Mouse (Mus musculus): Measurements from ENCODE around the gene Dach1. TPM values are rescaled to one million over a fixed set of nuclear protein-coding genes. Genes with fewer than 3 reads are reported as not detected.

Gene Dach1
- total and polyA plus RNA-seq, 3 experiments, result not detected

DNA sequence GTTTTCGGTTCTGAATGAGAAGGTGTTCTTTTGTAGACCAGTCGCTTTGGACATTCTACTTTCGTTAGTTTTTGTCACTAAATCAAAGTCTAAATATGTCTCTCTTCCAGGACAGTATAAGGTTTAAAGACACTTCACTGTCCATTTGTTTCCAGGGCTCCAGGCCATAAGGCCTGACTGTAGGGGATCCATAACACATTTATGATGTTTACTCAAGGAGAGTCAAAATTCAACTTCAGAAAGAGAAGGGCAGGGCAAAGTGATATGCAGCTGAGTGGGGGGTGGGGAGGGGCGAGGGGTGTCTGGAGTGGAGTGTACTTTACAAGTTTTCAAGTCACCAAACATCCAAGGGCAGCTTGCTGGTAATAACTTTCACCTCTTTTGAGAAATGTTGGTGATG lies 146.0 kb downstream of the Dach1 start:
- H3K4me2 ChIP-seq (ENCODE audit: insufficient read depth, low read depth, poor library complexity, severe bottlenecking), result no peak overlapping the region
- in situ Hi-C loops (cut with MboI; ENCODE audit: low pct_ligation_motif_present, low pct_unique_long_range_greater_than_20kb, low sequenced_read_pairs) (no loop called here), dilution Hi-C loops (cut with MboI; ENCODE audit: extremely low pct_ligation_motif_present, extremely low pct_unique_long_range_greater_than_20kb, low sequenced_read_pairs) (no loop called here)
- no peaks in the 10 kb centered on the region for H3K4me1 ChIP-seq (ENCODE audit: control insufficient read depth in 1 of 2, insufficient read depth in 2 of 2)
- no peak overlapping the region for H3K9ac ChIP-seq (ENCODE audit: insufficient read depth, low read depth)
- no peak overlapping the region for H3K27ac ChIP-seq (ENCODE audit: insufficient read depth, low read depth)
- no peak for DNase-seq (ENCODE audit: extremely low read depth)
- no peaks in the 10 kb centered on the region for H3K36me3 ChIP-seq (replicated peaks in 1 of 2; ENCODE audit: control insufficient read depth in 1 of 2, insufficient read depth in 1 of 2, low read length in 1 of 2)
- H3K9me3 ChIP-seq (replicated peaks; ENCODE audit: low read length), result peaks cover 12% of the 10 kb centered on the region
- TF ChIP-seq USF1 (IDR thresholded peaks at IDR 0.05; ENCODE audit: low read depth, low read length) (no peak), MYC (IDR thresholded peaks at IDR 0.05; ENCODE audit: low read depth, low read length) (no peak), ZC3H11A (IDR thresholded peaks at IDR 0.05; ENCODE audit: low read depth, low read length) (no peak), CHD1 (IDR thresholded peaks at IDR 0.05; ENCODE audit: low read depth, low read length) (no peak), SIN3A (IDR thresholded peaks at IDR 0.05; ENCODE audit: low read length) (no peak), HCFC1 (IDR thresholded peaks at IDR 0.05; ENCODE audit: low read depth, low read length) (no peak), GABPA (IDR thresholded peaks at IDR 0.05; ENCODE audit: insufficient replicate concordance, low read depth, low read length) (no peak), IRF4 (IDR thresholded peaks at IDR 0.05; ENCODE audit: low read depth, low read length) (no peak), RCOR1 (conservative IDR thresholded peaks at IDR 0.05; ENCODE audit: low read depth, low read length) (no peak), JUND (conservative IDR thresholded peaks at IDR 0.05; ENCODE audit: low read depth, low read length) (no peak), POLR2AphosphoS2 (IDR thresholded peaks at IDR 0.05; ENCODE audit: low read depth, low read length) (no peak), PAX5 (IDR thresholded peaks at IDR 0.05; ENCODE audit: low read length) (no peak), ZNF384 (IDR thresholded peaks at IDR 0.05; ENCODE audit: low read depth, low read length) (no peak), TCF12 (IDR thresholded peaks at IDR 0.05; ENCODE audit: low read depth, low read length) (no peak), MEF2A (IDR thresholded peaks at IDR 0.05; ENCODE audit: borderline replicate concordance, low read depth, low read length) (no peak), BHLHE40 (IDR thresholded peaks at IDR 0.05; ENCODE audit: low read depth, low read length) (no peak), EP300 (IDR thresholded peaks at IDR 0.05; ENCODE audit: low read length) (no peak), MAZ (IDR thresholded peaks at IDR 0.05; ENCODE audit: low read depth, low read length) (no peak), CHD2 (IDR thresholded peaks at IDR 0.05; ENCODE audit: low read length) (no peak)
- no peaks in the 10 kb centered on the region for H3K27me3 ChIP-seq (replicated peaks)
- no peak overlapping the region for H3K4me3 ChIP-seq (replicated peaks in 1 of 3; ENCODE audit: low read depth in 2 of 3, low read length in 2 of 3, poor library complexity in 1 of 3)
- no peaks in the 10 kb centered on the region for H3K79me2 ChIP-seq (replicated peaks; ENCODE audit: control insufficient read depth, extremely low read depth, insufficient read depth, poor library complexity, severe bottlenecking)

GRCm38 (mm10) chr14:98014053-98014452 lies 155.5 kb downstream of the Dach1 start:
- Histone ChIP-seq H3K27me3 (replicated peaks) (no peaks in the 10 kb centered on the region), H3K4me1 (ENCODE audit: control insufficient read depth in 1 of 2, insufficient read depth in 2 of 2) (no peaks in the 10 kb centered on the region), H3K9me3 (replicated peaks; ENCODE audit: low read length) (peaks cover 9% of the 10 kb centered on the region), H3K36me3 (replicated peaks in 1 of 2; ENCODE audit: control insufficient read depth in 1 of 2, insufficient read depth in 1 of 2, low read length in 1 of 2) (no peaks in the 10 kb centered on the region), H3K79me2 (replicated peaks; ENCODE audit: control insufficient read depth, extremely low read depth, insufficient read depth, poor library complexity, severe bottlenecking) (no peaks in the 10 kb centered on the region), H3K27ac (ENCODE audit: insufficient read depth, low read depth) (no peak overlapping the region), H3K4me2 (ENCODE audit: insufficient read depth, low read depth, poor library complexity, severe bottlenecking) (no peak overlapping the region), H3K9ac (ENCODE audit: insufficient read depth, low read depth) (no peak overlapping the region), H3K4me3 (replicated peaks in 1 of 3; ENCODE audit: low read depth in 2 of 3, low read length in 2 of 3, poor library complexity in 1 of 3) (no peak overlapping the region)
- TF ChIP-seq NELFE (IDR thresholded peaks at IDR 0.05; ENCODE audit: low read depth, low read length), result no peak
- TF ChIP-seq USF2 (conservative IDR thresholded peaks at IDR 0.05; ENCODE audit: low read depth, low read length), result no peak
- TF ChIP-seq TBP (conservative IDR thresholded peaks at IDR 0.05; ENCODE audit: low read depth, low read length), result no peak
- no peak for TF ChIP-seq ZKSCAN1 (IDR thresholded peaks at IDR 0.05; ENCODE audit: borderline replicate concordance, low read depth, low read length)
- in situ Hi-C loops (cut with MboI; ENCODE audit: low pct_ligation_motif_present, low pct_unique_long_range_greater_than_20kb, low sequenced_read_pairs) (no loop called here), dilution Hi-C loops (cut with MboI; ENCODE audit: extremely low pct_ligation_motif_present, extremely low pct_unique_long_range_greater_than_20kb, low sequenced_read_pairs) (no loop called here)
- DNase-seq (ENCODE audit: extremely low read depth), result no peak
